Mouse (Mus musculus) left cerebral cortex, adult 18-20 months (tissue): ENCODE measurements around the gene Rpn1. TPM values are rescaled to one million over a fixed set of nuclear protein-coding genes. Genes with fewer than 3 reads are reported as not detected.

ENCODE experiments used
- DNase-seq, 2 experiments: peaks; one replicate each; pipeline ENCODE4 v3.0.0; 2021 to 2022; ENCODE audit warnings: low spot score in 2 of 2, mixed read lengths in 1 of 2
- long read RNA-seq, 2 experiments: library from polyadenylated mRNA; stranded (forward); transcript quantifications; one replicate each; pipeline ENCODE4 v2.0.0; 2021
- total RNA-seq, 2 experiments: library from RNA; stranded (reverse); gene quantifications; 2 replicates each; pipeline ENCODE4 v1.2.3; 2021

The Rpn1 gene
- 100 to 1,000 TPM; 174 to 187 TPM for total RNA-seq
- long read RNA-seq, experiment 1, transcript Rpn1-201 (10 exons, 3,633 nt) = major isoform, 191 of 221 reads
- long read RNA-seq, experiment 1, partial matches to known transcripts = 20 of 221 reads
- long read RNA-seq, experiment 1, other reads (novel, unspliced or antisense) = 9 of 221 reads
- long read RNA-seq, experiment 2, transcript Rpn1-201 (10 exons, 3,633 nt) = major isoform, 164 of 187 reads
- long read RNA-seq, experiment 2, partial matches to known transcripts = 14 of 187 reads
- long read RNA-seq, experiment 2, other reads (novel, unspliced or antisense) = 9 of 187 reads

DNA sequence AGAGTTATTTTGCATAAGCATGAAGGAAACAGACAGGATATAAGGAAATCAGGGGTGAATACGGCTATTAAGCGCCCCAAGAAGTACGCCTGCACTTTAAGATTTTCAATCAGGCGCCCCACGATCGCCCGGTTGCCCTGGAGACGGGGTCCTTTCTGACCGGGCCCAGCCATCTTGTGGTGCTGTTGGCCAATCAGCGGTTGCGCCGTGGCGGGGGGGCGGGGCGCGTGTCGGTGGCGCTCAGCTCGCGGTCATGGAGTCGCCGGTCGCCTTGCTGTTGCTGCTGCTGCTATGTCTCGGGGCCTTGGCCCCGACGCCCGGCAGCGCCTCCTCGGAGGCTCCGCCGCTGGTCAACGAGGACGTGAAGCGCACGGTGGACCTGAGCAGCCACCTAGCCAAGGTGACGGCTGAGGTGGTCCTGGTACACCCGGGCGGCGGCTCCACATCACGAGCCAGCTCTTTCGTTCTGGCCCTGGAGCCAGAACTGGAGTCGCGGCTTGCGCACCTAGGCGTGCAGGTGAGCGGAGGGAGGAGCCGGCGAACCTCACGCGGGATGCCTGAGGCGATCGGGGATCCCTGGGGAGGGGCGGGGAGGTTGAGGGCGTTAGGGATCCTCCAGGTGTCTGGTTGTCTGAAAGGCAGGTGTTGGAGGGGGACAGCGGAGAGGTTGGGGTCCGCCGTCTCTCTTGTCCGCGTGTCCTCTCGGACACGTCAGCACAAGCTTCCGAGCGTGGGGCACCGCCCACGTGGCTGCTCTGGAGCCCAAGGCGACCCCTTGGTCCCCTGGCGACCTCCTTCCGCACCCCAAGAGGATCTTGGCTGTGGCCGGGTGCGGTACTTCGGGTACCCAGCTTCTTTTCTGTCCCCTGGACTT lies at the start of gene Rpn1:
Gene Rpn1, plus strand, starts transcription at position 205 of the 874 bp plus-strand sequence.
- DNase-seq = peak; percentile 98

DNA sequence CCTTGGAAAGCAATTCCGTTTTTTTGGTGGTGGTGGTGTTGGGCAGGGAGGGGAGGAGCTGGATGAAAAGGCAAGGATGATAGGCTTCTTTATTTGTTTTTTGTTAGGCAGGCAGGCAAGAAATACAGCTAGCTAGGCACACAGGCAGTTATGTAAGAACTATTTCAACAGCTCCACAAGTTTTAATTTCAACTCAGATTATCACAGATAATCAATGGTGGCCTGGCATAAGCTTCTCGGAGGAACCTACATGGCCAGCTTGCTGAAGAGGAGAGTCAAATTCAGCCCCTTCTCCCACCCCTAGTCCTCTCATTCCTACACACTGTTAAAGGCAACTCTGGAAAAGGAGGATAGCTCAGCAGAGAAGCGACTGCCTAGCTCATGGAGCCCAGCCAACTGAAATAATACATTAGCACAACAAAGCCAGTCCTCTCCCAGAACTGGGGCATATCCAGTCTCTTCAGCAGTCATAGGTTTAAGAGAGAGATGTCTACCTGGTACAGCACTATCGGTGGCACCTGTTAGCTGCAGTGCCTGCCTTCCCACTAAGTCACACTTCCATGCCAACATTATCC lies 46.7 kb upstream of the Rpn1 start:
- peak in 1 of 2 experiments; percentile 15 for DNase-seq

DNA sequence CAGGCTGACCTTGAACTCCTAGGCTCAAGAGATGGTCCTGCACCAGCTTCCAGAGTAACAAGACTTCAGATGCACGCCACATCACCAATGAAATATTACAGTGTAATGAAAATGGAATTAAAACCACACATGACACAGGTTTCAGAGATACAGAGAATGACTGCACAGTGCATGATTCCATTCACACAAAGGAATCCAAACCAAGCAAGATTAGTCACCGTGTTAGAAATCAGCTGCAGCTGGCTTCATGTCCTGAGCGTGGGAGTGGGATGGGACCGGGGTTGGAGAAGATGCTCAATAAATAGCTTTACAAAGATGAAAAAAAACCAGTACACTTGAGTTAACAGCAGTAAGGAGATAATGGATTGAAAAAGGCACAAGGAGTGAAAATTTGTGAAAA lies 44.9 kb upstream of the Rpn1 start:
- peak; percentile 55 to 61 for DNase-seq

DNA sequence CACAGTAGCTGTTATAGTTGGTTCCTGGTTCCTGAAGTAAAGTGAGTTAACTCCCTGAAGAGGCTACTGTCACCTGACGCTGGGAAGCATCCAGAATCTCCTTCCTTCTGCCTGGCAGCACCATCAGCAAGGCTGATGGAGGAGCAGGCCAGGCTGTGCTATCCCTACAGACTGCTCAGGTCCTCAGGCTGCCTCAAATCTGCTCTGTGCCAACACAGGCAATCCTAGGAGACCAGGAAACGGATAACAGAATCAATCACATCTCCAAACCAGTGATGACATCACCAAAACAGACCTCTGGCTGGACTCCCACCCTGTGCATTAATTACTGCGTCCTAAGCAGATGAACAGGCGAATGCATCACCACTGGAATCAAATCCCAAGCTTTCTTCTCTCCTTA lies 43.1 kb upstream of the Rpn1 start:
- DNase-seq = peak in 1 of 2 experiments; percentile 15

DNA sequence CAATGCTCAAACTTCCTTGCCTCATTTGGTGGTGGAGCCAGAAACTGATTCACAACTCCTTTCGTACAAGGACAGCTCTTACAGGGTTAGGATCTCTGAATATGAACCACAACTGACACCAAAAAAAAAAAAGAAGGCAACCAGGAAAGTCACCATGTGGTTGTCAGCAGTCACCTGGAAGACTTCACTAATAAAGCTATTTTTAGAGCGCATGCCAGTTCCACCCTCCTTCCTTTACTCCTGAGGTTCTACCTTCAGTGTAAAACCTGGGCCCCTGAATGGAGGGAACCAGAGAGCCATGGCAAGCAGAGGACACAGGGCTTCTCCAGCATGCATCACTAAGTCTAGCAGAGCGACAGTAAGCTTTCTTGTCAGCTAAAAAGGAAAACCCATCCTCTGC lies 41.9 kb upstream of the Rpn1 start:
- DNase-seq = no peak

DNA sequence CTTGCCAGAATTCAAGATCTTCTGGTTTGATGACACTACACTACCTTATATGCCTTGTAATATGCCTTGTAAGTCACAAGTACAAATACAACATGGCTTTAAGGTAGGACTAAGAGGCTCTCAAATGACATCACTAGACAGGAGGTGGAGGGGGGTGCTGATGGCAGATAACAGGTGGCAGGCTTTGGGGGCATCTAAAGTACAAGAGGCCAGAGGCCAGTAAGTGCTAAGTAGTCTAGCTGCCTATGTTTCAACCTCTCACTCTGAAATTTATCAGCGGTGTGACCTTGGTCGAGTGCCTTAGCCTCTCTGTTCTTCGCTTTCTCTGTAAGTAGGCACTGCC lies 40.1 kb upstream of the Rpn1 start:
- no peak for DNase-seq

DNA sequence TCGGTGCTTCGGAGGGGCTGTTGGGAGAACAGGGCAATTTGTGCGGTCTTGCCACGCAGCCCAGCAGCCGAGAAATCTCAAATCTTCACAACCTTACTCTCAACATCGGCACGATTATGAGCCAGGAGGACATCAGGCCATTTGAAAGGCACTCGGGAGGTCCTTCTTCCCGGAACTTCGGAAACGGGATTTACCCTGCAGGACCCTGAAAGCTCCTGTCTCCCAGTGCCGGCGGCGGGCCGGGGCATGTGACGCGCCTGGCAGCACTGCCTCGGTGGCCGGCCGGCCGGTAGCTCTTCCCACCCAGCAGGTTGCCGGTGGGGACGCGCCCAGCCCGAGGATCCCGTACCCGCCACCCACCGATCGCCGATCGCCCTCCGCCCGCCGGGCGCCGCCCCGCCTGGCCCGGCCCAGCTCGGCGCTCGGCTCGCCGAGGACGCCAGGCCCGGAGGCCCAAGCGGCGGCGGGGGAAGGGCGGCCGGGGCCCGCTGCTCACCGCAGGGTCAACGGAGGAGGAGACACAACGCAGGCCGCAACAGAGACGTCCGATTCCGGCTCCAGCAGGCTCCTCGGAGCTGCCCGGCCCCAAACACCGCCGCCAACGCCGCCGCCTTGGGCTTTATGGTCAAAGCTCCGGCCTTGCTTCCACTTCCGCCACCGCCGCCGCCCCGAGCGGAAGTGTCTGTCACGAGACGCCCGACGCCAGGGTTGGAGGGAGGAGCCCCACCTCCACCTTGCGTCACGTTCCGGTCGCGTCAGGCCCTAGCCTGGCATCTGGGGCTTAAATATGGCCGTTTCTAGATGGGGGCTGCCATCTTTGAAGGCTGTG lies 39.5 kb upstream of the Rpn1 start, which contains the start of gene Rab7:
Gene Rab7, minus strand, starts transcription at position 694 of the 829 bp plus-strand sequence.
- peak; percentile 97 for DNase-seq

DNA sequence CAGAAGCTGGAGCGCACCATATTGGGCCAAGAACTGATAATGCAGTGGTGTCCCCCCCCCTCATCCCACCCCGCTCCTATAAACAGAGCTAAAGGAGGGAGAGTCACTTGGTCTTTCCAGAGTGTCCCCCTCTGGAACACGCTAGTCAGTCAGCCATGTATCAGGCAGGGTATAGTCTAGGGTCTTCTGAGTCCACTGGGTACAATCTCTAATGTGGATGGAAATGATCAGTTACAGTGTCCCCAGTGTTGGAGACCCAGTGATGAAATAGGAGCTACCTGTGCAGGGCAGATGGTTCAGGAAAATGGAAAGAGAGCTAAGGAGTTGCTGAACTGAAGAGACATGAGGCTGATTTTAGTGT lies 38.9 kb upstream of the Rpn1 start:
- DNase-seq = no peak

DNA sequence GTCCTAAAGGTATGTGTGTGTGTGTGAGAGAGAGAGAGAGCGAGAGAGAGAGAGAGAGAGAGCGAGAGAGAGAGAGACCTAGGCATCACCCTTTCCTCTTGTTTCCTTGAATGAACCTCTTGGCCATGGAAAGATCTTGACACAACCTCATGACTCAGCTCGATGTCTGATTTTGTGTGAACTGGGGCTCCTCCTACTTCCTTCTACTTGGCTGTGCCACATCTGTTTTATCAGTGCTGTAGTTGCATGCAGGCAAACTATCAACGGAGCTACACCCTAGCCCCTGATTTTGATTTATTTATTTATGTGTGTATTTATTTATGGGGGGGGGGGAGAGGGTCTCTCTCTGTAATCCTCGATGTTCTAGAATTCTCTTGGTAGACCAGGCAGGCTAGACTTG lies 36.4 kb upstream of the Rpn1 start:
- no peak for DNase-seq

DNA sequence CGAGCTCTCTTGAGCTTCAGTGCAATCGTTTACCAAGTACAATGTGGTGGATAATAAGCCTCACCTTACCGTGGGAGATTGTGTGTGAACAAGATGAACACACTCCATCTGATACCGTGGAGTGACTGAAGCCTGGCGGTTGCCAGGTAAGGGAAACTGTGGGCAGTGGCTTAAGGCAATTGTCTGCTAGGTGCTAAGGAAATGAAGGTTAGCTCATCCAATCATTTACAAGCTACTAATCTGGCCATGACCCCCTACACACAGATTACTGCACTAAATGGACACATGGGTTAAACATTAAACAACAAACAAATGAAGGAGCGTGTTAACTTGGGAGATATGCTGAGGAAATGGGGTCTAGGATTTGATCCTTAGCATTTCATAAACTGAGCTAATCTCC lies 35.3 kb upstream of the Rpn1 start:
- no peak for DNase-seq

DNA sequence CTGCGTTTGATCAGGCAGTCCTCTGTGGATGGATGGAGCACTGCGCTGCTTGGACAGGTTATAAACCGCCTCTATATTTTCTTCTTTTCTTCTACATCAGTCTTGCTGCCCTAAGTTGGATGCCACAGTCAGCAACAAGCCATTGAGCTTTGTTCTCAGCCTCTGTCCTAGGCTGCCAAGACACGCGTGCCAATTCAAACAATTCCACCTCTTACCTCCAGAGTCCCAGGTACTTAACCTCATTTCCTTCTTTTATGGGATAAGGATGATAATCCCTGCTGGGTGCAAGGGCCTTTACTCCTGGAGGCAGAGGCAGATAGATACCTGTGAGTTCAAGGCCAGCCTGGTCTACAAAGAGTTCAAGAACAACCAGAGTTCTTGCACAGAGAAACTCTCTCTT lies 33.1 kb upstream of the Rpn1 start:
- DNase-seq = no peak

DNA sequence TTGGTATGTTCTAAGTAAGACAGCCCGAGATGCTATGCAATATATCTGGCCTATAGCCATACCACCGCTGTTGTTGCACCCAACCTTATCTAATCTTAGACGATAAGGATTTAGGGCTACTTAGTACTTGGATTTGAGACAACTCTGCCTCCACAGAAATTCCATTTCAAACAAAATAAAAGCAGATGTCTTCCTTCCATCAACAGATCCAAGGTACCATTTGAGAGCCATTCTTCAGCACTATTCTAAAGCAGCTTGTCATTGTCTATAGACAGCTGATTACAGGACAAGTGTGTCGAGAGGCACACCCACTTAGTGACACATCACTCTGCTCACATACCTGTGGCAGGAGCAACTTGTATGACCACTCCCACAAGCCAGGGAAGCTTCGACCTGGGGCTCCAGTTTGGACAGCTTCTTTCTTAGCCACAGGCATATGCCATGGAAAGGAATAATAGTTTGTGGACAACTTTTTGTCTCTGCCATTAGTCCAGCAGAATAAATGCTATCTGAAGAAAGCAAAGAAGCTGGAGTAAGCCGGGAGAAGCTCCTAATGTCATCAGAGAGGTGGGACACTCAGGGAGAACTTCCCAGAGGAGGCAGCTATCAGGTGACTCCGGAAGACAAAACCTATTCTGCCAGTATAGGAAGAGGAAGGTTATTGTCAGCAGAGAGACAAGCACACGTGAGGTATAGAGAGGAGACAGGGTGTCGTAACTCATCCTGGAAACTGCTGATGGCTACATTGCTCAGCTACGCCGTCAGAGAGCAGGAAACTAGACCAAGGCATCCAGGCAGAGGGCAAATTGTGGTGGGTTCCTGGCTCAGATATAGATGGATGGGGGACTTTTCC lies 30.8 kb upstream of the Rpn1 start:
- DNase-seq = no peak

DNA sequence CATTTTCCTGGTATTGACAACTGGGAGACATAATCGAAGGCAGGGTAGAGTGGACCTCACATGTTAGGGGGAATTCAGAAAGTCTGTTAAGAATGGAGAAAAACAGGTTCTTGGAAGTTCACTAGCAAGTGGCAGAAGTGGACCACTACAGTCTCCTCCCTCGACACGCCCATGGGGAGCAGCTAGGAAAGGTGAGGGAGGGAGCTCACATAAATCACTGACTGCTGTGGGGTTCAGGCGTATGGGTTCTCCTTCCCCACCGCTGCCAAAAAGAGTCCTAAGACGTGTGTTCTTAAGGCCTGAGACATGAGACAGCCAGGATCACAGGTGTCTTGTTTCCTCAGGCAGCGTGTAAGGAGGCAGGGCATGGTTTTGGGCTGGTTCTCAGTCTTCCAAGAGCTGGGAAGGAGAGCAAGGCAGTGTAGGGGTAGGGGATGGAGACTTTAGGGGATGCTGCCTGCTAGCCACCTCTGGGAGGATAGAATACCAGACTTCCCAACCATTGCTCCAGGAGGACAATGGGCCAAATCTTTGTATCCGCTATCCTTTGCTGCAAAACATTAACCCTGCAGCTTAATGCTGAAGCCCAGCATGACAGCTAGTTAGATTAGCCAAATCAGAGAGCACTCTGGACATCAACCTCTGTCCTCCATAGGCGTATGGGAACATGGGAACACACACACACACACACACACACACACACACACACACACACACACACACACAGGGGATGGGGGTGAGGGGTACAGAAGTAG lies 30.0 kb upstream of the Rpn1 start:
- DNase-seq = no peak

DNA sequence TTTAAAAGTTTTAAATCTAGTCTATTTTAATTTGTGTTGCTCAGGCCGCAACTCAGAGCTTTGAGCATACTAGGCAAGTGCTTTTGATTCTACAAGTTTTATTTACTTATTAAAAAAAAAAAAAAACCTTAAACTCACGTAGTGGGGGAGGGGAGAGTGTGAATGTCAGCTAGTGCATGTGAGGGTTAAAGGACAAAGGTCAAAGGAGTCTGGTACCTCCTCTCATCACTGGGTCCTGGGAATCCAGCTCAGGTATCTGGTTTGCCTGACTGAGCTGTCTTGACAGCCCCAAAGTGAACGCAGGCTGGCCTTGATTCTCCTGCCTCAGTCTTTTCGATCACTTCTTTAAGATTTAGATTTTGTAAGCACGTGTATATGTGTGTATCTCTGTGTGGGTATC lies 28.6 kb upstream of the Rpn1 start:
- DNase-seq = no peak

DNA sequence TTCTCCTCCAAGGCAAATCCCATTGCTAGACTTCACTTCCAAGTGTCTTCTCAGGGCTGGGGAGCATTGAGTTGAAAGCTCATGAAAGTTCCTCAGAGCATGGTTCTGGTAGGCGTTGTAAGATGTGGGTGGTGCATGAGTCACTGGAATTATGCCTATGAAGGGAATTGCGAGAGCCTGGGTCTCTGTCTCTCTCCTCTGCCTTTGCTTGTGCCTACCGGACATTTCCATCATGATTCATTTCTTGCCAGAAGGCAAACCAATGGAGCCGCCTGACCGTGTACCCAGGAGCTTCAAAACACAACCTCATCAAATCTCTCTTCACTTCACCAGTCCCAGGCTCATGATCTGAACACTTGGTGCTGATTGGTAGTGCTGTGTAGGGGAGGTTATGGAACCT lies 27.4 kb upstream of the Rpn1 start:
- DNase-seq = peak; percentile 44 to 57

DNA sequence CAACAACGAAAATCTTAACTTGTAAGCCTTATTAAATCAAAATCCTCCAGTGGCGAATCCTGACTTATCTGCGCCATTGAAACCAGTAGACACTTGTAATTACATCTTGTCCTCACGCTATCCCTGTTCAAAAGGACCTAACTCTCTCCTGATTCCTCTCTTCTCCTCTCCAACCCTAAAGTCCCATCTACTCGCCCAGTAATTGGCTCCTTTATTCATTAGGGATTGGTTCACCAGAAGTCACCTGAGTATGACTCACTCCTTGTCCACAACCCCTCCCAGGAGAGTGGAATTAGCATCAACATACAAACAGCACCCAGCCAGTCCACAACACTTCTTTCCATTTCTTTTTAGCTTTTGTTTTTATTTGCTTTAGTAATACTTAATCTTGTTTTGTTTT lies 24.4 kb upstream of the Rpn1 start:
- DNase-seq = no peak

DNA sequence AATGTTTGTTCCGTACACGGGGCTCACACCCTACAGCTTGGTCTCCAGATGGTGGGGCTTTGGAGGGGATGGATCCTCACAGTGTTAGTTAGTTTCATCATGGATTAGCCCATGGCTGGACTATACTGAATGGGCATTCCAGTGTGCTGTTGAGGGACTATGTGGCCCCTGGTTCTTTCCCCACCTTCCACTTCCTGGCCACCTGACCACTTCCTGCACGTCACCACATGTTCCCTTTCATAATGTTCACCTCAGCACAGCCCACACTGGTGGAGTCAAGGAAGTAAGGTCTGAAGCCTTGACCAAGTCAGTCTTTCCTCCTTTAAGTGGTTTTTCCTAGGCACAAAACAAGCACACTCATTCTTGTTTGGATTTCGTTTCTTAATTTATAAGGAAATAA lies 23.7 kb upstream of the Rpn1 start:
- no peak for DNase-seq

DNA sequence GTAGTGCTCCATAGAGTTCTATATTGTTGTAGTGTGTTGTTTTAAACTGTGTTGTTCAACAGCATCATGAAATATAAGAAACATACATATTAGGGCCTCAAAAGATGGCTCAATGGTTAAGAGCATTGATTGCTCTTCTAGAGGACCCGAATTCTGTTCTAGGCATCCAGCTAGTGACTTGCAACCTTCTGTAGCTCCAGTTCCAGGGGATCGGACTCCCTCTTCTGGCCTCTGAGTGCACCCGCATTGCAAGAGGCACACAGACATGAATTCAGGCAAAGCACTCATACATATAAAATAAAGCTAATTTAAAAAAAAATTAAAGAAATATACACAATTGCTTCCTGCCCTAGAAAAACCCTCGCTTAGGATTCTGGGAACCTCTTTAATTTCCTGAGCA lies 22.9 kb upstream of the Rpn1 start:
- DNase-seq = no peak

DNA sequence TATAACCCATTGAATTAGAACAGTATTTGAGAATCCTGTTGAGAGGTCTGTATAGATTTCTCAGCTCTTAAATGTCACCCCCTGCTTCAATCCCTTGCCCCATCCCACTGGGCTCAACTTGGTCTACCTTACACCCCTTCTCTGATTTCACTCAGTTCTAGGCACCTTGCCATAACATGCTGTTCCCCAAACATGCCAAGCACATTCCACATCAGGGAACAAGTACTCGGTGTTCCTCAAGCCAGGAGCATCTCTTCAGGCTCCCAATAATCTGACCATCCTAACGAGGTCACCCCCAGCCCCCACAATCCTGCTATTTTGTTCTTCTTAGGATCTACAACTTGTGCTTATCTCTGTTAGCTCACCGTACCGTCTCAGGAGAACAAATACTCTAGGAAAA lies 21.9 kb upstream of the Rpn1 start:
- no peak for DNase-seq
